Mouse (Mus musculus) forebrain, embryonic 15.5 days (tissue): ENCODE results near the gene Scn3a. TPM values are rescaled to one million over a fixed set of nuclear protein-coding genes. Genes with fewer than 3 reads are reported as not detected.
"Not testable (repeated sequence)": the region's sequence is repeated elsewhere in the genome, so short reads cannot be mapped to it uniquely, and the experiment has no call there.

Experiments used
- ATAC-seq: fragments of 200-750 bp; cut with Nextera tagmentation; replicated peaks from 2 replicates; pipeline ENCODE4 v1.8.0; 2017; ENCODE audit warnings: mild to moderate bottlenecking, moderate TSS enrichment, moderate library complexity
- H3K27ac ChIP-seq: fragments of 300-500 bp; sonication (generic); replicated peaks from 2 replicates; pipeline ENCODE4 v1.5.1; 2015; ENCODE audit warnings: mild to moderate bottlenecking, inconsistent platforms
- H3K27me3 ChIP-seq: fragments of 300-500 bp; sonication (generic); 2 replicates; pipeline ENCODE4 v1.6.1; 2015; ENCODE audit warnings: inconsistent platforms
- H3K36me3 ChIP-seq: fragments of 300-500 bp; sonication (generic); 2 replicates; pipeline ENCODE4 v1.6.1; 2015; ENCODE audit warnings: mild to moderate bottlenecking, inconsistent platforms
- H3K4me1 ChIP-seq: fragments of 300-500 bp; sonication (generic); 2 replicates; pipeline ENCODE4 v1.6.1; 2015; ENCODE audit warnings: inconsistent platforms
- H3K4me2 ChIP-seq: fragments of 300-500 bp; sonication (generic); replicated peaks from 2 replicates; pipeline ENCODE4 v1.6.1; 2015; ENCODE audit warnings: mild to moderate bottlenecking, inconsistent platforms
- H3K4me3 ChIP-seq: fragments of 300-500 bp; sonication (generic); 2 replicates; pipeline ENCODE4 v1.5.1; 2015; ENCODE audit warnings: mild to moderate bottlenecking, inconsistent platforms
- H3K9ac ChIP-seq: fragments of 300-500 bp; sonication (generic); replicated peaks from 2 replicates; pipeline ENCODE4 v1.6.1; 2015; ENCODE audit warnings: mild to moderate bottlenecking, inconsistent platforms
- H3K9me3 ChIP-seq: fragments of 300-500 bp; sonication (generic); 2 replicates; pipeline ENCODE4 v1.6.1; 2016; ENCODE audit warnings: inconsistent platforms
- WGBS: fragments of 180-500 bp; shearing (Covaris S2); methylation state at CpG from one replicate; pipeline ENCODE4 v1.1.7; 2015; ENCODE audit warnings: mixed read lengths; 5-methylcytosine and 5-hydroxymethylcytosine counted together
- polyA plus RNA-seq: library from polyadenylated mRNA; unstranded; fragments of >200 nt; fragmentation: Nextera tagmentation; extraction: Ambion mirVana; gene quantifications from 2 replicates; pipeline ENCODE4 v1.2.1, GENCODE M21; 2015

Gene Scn3a
- polyA plus RNA-seq, 1 experiment from 2014 or later, result 51.9 TPM

DNA sequence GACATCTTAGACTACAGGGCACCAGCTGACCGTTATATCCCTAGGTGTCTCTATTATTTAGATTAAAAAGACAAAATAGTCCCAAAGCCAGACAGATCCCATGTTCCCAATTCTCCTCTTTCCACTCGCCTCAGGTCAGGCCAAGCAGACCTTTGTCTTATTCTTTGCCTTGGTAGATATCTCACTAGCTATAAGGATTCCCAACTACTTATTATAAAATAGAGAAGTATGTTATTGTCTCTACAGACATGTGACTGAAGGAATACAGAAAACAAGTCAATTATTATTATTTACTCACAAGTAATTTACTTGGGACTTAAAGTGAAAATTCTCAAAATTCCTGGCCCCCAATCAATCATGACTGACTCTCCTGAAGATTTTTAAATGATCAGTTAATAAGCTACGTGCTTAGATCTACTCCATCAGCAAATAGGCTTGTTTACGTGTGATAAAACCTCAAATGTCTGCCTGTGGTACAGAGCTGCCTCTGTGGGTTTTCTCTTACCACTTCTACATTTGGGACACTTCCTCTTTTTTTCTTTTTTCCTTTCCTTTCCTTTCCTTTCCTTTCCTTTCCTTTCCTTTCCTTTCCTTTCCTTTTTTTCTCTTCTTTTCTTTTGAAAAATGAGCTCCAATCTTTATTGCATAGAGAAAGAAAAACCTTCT, 86.3 kb downstream of the Scn3a start:
- ATAC-seq, result no peak
- H3K36me3 ChIP-seq, result peaks cover 27% of the 10 kb centered on the region
- 87% methylated on average over 4 of the region's 4 CpGs for WGBS

DNA sequence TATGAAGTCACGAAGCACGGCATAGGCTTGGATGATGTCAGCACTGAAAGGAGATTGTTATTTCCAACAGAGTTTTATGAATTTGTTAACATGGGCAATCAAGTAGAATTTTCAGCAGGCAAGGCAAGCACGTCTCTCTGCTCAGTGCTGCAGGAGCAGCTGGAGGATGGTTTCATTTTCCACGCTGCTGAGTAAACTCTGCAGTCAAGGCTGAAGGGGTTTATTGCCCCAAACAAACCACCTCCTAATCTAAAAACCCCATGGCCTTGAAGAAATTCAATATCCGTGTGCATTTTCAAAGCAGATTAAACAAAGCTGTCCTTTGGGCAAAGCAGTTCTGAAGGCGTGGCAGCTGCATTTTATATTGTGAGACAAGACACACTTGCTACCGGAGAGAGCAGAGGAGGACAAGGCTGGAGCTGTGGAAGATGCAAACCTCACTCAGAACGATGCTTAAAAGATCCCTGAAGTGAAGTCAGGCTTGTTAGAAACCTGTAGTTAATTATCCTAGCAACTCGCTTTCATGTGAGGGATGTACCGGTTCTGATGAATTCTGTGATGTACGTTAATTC, 96.0 kb downstream of the Scn3a start:
- 59% methylated on average over 11 of the region's 11 CpGs for WGBS
- Histone ChIP-seq H3K4me2 (no peak overlapping the region), H3K4me3 (no peak overlapping the region), H3K27ac (no peak overlapping the region), H3K9me3 (no peaks in the 10 kb centered on the region), H3K4me1 (no peaks in the 10 kb centered on the region), H3K36me3 (peaks cover 35% of the 10 kb centered on the region), H3K27me3 (no peaks in the 10 kb centered on the region), H3K9ac (no peak overlapping the region)
- ATAC-seq, result no peak

More for the DNA sequence above, 86.3 kb downstream of the Scn3a start:
- no peak overlapping the region for H3K27ac ChIP-seq
- H3K27me3 ChIP-seq, result no peaks in the 10 kb centered on the region
- no peaks in the 10 kb centered on the region for H3K4me1 ChIP-seq
- H3K4me2 ChIP-seq, result no peak overlapping the region
- H3K4me3 ChIP-seq, result no peak overlapping the region
- no peak overlapping the region for H3K9ac ChIP-seq
- H3K9me3 ChIP-seq, result no peaks in the 10 kb centered on the region

GRCm38 (mm10) chr2:65465694-65466093, 101.7 kb downstream of the Scn3a start:
- Histone ChIP-seq H3K27me3 (no peaks in the 10 kb centered on the region), H3K4me3 (no peak overlapping the region), H3K4me2 (no peak overlapping the region), H3K27ac (no peak overlapping the region), H3K36me3 (peaks cover 46% of the 10 kb centered on the region), H3K9ac (no peak overlapping the region), H3K4me1 (no peaks in the 10 kb centered on the region), H3K9me3 (no peaks in the 10 kb centered on the region)
- ATAC-seq, result no peak
- 91% methylated on average over 5 of the region's 5 CpGs for WGBS

GRCm38 (mm10) chr2:65453763-65454162, 113.7 kb downstream of the Scn3a start:
- WGBS, result 95% methylated on average over 6 of the region's 6 CpGs
- no peak for ATAC-seq
- H3K4me2 ChIP-seq, result no peak overlapping the region
- no peak overlapping the region for H3K4me3 ChIP-seq
- H3K27me3 ChIP-seq, result no peaks in the 10 kb centered on the region
- no peaks in the 10 kb centered on the region for H3K9me3 ChIP-seq
- no peaks in the 10 kb centered on the region for H3K4me1 ChIP-seq
- no peaks in the 10 kb centered on the region for H3K36me3 ChIP-seq
- H3K27ac ChIP-seq, result no peak overlapping the region
- H3K9ac ChIP-seq, result no peak overlapping the region

GRCm38 (mm10) chr2:65451401-65452078, 115.9 kb downstream of the Scn3a start:
- H3K9me3 ChIP-seq, H3K4me1 ChIP-seq, ATAC-seq, H3K9ac ChIP-seq, H3K4me3 ChIP-seq, H3K4me2 ChIP-seq, H3K36me3 ChIP-seq, H3K27ac ChIP-seq, H3K27me3 ChIP-seq: not testable (repeated sequence)
- WGBS, result 92% methylated on average over 14 of the region's 14 CpGs

GRCm38 (mm10) chr2:65450449-65451360, 116.7 kb downstream of the Scn3a start:
- H3K4me2 ChIP-seq, result no peak overlapping the region
- no peaks in the 10 kb centered on the region for H3K27me3 ChIP-seq
- 46% methylated on average over 2 of the region's 2 CpGs for WGBS
- no peak overlapping the region for H3K4me3 ChIP-seq
- no peaks in the 10 kb centered on the region for H3K4me1 ChIP-seq
- H3K9ac ChIP-seq, result no peak overlapping the region
- ATAC-seq, result peak; percentile 63; the same call in 1 of the 2 replicates
- no peaks in the 10 kb centered on the region for H3K36me3 ChIP-seq
- no peaks in the 10 kb centered on the region for H3K9me3 ChIP-seq
- no peak overlapping the region for H3K27ac ChIP-seq

- 92% methylated on average over 5 of the region's 5 CpGs for WGBS
- Histone ChIP-seq H3K4me1 (no peaks in the 10 kb centered on the region), H3K9me3 (no peaks in the 10 kb centered on the region), H3K9ac (no peak overlapping the region), H3K27ac (no peak overlapping the region), H3K27me3 (no peaks in the 10 kb centered on the region), H3K4me3 (no peak overlapping the region), H3K36me3 (no peaks in the 10 kb centered on the region), H3K4me2 (no peak overlapping the region)
- ATAC-seq, result no peak
Measured at GRCm38 (mm10) chr2:65449126-65449828, 118.2 kb downstream of the Scn3a start.

- Histone ChIP-seq H3K9me3 (no peaks in the 10 kb centered on the region), H3K27me3 (no peaks in the 10 kb centered on the region), H3K4me3 (no peak overlapping the region), H3K4me1 (no peaks in the 10 kb centered on the region), H3K27ac (no peak overlapping the region), H3K36me3 (no peaks in the 10 kb centered on the region), H3K9ac (no peak overlapping the region), H3K4me2 (no peak overlapping the region)
- ATAC-seq, result no peak
- WGBS, result 89% methylated on average over 4 of the region's 4 CpGs
Measured at GRCm38 (mm10) chr2:65443082-65443481, 124.3 kb downstream of the Scn3a start.

DNA sequence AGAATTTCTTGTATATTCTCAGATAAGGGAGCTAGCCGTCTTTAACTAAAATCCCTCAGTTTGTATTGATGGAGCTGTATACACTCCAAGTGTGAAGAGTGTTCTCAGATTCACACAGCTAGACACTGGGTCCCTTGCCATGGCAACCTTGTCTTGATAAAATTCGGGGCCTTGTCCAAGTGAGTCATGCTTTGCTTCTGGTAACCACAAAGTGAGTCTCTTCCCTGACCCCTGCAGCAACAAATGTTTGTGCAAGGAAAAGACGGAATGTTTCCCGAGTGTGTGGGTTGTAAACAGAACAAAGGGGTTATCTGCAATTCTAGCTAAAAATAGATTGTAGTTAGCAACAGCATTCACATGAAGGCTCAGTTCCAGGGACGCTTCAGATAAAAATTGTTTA, 125.9 kb downstream of the Scn3a start:
- Histone ChIP-seq H3K4me3 (no peak overlapping the region), H3K27me3 (no peaks in the 10 kb centered on the region), H3K9me3 (no peaks in the 10 kb centered on the region), H3K27ac (no peak overlapping the region), H3K36me3 (no peaks in the 10 kb centered on the region), H3K4me2 (no peak overlapping the region), H3K9ac (no peak overlapping the region), H3K4me1 (no peaks in the 10 kb centered on the region)
- WGBS, result 50% methylated on average over 5 of the region's 5 CpGs
- ATAC-seq, result no peak

DNA sequence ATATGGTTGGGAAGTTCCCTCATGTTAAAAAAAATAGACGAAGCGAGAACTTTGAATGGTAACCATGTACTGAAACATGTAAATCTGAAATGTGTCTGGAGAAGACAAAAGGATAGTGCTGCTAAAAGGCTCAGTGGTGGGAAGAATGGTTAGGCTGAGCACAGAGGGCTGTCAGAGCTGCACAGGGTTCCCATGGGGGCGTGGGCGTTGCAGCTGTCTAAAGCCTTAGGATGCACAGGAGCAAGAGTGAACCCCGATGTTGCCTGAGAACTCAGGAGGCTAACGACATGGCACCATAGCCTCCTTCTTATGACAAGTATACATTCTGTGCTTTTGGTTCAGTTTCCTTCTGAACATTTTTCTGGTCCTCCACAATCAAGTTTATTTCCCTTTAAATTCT, 126.3 kb downstream of the Scn3a start:
- no peak for ATAC-seq
- no peaks in the 10 kb centered on the region for H3K9me3 ChIP-seq
- no peak overlapping the region for H3K4me3 ChIP-seq
- no peak overlapping the region for H3K27ac ChIP-seq
- no peak overlapping the region for H3K9ac ChIP-seq
- H3K36me3 ChIP-seq, result no peaks in the 10 kb centered on the region
- H3K4me2 ChIP-seq, result no peak overlapping the region
- H3K27me3 ChIP-seq, result no peaks in the 10 kb centered on the region
- H3K4me1 ChIP-seq, result no peaks in the 10 kb centered on the region
- 82% methylated on average over 6 of the region's 6 CpGs for WGBS

DNA sequence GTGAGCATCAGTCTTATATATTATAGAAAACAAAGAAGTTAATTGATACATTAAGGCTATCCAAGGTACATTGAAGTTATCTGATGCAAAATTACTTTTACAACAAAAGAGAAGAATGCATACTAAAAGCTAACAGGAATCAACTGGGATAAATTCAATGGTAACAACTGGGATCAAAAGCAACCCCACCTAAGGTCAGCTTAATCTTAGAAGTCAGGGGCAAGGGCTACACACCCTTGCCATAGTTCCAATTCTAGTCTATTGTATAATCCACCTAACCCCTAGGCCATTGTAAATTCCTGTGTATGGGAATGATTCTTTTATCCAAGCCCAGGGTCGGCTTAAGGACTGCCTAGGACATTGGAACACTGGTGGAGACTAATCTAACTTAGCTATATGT, 130.5 kb downstream of the Scn3a start:
- H3K27me3 ChIP-seq, result no peaks in the 10 kb centered on the region
- no peak overlapping the region for H3K4me3 ChIP-seq
- no peak for ATAC-seq
- no peak overlapping the region for H3K9ac ChIP-seq
- H3K4me2 ChIP-seq, result no peak overlapping the region
- H3K9me3 ChIP-seq, result no peaks in the 10 kb centered on the region
- H3K27ac ChIP-seq, result no peak overlapping the region
- no peaks in the 10 kb centered on the region for H3K4me1 ChIP-seq
- WGBS, result 63% methylated on average over 1 of the region's 1 CpGs
- H3K36me3 ChIP-seq, result no peaks in the 10 kb centered on the region
